Mouse (Mus musculus) testis, postnatal 14 days (tissue): ENCODE results near the gene Olfr670.
"Not testable (repeated sequence)": the region's sequence is repeated elsewhere in the genome, so short reads cannot be mapped to it uniquely, and the experiment has no call there.

Experiments
- DNase-seq: peaks from one replicate; pipeline ENCODE4 v3.0.0; 2021; ENCODE audit warnings: low spot score

Gene Olfr670

DNA sequence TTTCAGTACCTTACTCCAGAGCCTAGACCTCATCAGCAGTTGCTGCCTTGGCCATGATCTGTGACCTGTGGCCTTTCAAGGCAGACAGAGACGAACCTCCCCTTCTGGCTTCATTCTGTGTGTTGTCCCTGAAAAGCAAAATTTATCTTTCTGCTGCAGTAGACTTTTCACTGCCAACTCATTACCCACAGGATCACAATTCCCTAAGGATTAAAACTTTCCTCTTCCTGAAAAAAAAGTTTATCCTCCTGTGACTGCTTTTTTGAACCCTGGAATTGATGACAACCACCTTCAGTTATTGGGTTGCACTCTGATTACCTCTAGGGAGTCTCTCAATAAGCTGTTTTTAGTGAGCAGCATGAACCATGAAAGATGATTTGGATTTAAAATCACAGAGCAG lies at the start of gene Olfr670:
TSS of gene Olfr670 (minus strand) at position 101 of the 400 bp plus-strand sequence.
- no peak for DNase-seq

DNA sequence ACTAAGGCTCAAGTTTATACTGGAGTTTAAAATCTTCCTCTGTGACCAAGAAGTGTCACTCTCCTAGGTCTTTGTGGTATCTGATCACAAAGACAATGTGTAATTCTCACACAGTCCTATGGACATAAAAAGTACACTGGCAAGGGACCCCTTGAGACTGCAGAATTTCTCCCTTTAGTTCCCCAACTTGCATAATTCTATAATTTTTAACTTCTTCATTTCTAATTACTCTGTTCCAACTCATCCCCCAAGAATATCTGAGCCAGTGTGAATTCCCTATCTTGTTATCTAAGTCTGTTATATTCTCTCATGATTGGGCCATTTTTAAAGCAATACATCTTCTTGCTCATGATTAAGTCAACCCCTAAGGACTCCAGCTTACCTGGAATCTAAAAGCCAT lies 39.5 kb upstream of the Olfr670 start, which contains the start of gene Olfr672:
TSS of gene Olfr672 (minus strand) at position 101 of the 400 bp plus-strand sequence.
- DNase-seq = no peak

DNA sequence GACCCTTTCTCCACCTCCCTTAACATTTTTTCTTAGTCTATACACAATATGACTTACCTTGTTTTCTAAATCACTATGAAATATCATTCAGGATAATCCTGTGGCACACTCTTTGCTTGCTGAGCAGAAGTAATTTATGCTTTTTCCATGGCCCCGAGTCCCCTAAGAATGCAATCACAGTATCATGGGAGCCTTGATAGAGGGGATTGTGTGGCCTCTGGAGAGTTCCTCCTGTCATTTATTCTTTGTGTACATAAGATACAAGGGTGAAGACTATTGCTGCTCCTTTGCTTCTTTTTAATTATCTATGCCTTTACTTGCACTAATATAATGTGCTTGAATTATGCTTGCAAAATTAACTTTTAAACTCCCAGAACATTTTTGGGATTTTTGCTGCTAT lies 16.6 kb upstream of the Olfr670 start, which contains the start of gene Olfr671:
TSS of gene Olfr671 (minus strand) at position 101 of the 400 bp plus-strand sequence.
- no peak for DNase-seq

DNA sequence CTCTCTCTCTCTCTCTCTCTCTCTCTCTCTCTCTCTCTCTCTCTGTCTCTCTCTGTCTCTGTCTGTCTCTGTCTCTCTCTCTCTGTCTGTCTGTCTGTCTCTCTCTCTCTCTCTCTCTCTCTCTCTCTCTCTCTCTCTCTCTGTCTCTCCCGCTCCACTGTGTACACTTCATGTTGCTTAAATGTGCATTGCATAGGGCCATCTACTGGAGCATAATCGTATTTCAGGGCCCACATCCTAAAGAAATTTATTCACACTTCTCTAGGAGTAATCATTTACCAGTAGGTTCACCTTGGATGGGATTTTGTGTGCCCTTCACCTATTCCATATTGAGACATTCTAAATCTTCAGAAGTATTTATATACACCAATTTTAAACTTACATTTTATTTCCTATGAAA lies 10.1 kb upstream of the Olfr670 start:
- not testable (repeated sequence) for DNase-seq

DNA sequence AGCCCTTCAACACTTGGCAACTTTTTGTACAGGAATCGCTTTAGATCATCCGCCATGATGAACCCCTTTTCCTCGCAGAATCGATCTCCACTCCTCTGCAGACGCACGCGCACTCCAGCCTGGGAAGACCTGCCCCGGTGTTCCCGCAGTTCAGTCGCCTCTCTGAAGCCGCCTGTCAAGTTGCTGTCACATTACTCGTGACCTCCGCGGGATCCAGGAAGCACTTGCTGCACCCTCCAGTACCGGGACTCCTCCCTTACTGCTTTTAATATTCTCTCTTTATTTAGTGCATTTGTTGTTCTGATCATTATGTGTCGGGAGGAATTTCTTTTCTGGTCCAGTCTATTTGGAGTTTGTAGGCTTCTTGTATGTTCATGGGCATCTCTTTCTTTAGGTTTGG lies 12.2 kb downstream of the Olfr670 start:
- DNase-seq = not testable (repeated sequence)

DNA sequence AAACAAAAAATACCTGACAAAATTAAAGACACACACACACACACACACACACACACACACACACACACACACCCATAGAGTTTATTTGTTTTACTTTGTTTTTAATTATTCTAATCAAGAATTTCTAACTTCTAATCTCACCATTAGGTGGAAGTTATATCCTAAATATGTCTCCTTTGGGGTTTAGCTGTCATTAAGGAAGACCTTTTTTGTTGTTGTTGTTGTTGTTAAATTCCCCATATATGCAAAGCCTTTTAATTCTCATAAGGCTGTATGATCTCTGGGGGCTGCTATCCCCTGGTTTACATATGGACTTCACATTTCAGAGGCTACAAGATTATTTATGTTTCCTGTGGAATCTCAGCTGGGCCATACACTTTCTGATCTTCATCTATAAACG lies 28.5 kb downstream of the Olfr670 start, which contains the start of gene Olfr669:
TSS of gene Olfr669 (plus strand) at position 301 of the 400 bp plus-strand sequence.
- no peak for DNase-seq

DNA sequence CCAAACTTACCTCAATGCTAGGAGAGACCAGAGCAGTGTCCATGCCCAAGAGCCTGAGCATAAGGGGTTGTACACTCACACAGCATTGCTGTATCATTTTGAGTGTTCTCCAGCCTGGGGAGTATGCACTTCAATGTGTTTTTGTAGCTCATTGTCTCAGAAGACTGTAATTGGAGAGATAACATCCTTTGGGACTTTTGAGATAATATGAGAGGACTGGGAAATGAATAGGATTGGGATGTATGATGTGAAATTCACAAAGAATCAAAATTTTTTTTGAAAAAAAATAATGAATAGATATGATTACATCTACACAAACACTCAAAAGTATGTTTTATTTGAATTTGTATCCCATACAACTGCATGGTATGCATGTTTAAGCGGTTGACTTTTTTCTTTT lies 34.5 kb downstream of the Olfr670 start, which contains the start of gene Olfr668:
TSS of gene Olfr668 (minus strand) at position 101 of the 400 bp plus-strand sequence.
- no peak for DNase-seq

DNA sequence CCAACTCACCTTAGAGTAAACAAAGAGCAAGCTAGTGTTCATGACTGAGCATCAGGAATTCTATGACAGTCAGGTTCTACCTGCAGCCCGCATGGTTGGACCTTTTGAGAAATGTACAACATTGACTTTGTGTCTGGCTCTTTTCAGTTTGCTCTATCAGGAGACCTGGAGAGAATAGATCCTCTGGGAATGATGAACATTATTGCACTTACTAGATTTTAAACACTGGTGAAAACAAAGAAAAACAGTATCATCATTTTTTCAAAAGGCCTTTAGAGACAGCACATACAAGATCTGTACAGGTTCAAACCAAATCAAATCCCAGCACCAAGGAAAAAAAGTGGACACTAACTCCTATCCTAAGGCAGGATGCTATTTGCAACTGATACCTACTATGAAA lies 41.0 kb downstream of the Olfr670 start, which contains the start of gene Olfr667:
TSS of gene Olfr667 (minus strand) at position 101 of the 400 bp plus-strand sequence.
- DNase-seq = no peak
